Mouse (Mus musculus) ovary, postnatal 14 days (tissue): Measurements from ENCODE around the gene Gpatch2l.

Experiments used
- DNase-seq: peaks from one replicate; pipeline ENCODE4 v3.0.0; 2022; ENCODE audit warnings: low spot score

Gpatch2l gene

GRCm38 (mm10) chr12:86241604-86242536 is at the start of gene Gpatch2l:
Gene Gpatch2l, plus strand, starts transcription at chr12:86241858.
- DNase-seq: peak; percentile 92

- DNase-seq: no peak
Observed at GRCm38 (mm10) chr12:86192036-86192449, 49.6 kb upstream of the Gpatch2l start.

- DNase-seq: no peak
Observed at GRCm38 (mm10) chr12:86196944-86197343, 44.7 kb upstream of the Gpatch2l start.

DNA sequence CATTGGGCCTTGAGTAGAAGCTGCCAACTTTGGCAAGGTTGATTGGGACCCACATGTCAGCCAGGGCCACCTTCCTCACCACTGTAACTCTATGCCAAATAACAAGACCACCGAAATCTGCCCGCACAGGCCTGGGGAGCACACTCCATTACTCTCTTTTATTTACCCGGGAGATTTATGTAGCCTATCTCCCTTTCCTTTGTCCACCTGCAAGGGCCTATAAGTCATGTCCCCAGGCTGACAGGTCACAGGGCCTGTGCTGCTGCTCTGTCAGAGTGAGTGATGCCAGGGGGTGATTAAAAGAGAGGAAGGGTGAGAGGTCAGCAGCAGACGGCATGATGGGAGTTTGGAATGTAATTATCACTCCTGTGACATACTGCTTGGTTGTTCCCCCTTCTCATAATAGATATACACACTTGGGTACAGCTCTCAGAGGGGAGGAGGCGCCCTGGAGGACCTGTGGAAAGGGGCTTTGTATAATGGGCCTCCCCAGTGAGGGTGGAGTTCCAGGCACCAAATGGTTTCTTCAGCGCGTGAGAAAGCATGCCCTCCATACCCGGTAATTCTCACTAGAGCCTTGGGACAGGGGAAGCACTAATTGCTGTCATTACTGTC is 38.1 kb upstream of the Gpatch2l start:
- no peak for DNase-seq

- DNase-seq: no peak
Observed at GRCm38 (mm10) chr12:86211099-86211520, 30.5 kb upstream of the Gpatch2l start.

- DNase-seq: peak; percentile 66
Observed at GRCm38 (mm10) chr12:86212693-86213470, 28.8 kb upstream of the Gpatch2l start.

GRCm38 (mm10) chr12:86214201-86214600 is 27.5 kb upstream of the Gpatch2l start:
- DNase-seq: no peak

DNA sequence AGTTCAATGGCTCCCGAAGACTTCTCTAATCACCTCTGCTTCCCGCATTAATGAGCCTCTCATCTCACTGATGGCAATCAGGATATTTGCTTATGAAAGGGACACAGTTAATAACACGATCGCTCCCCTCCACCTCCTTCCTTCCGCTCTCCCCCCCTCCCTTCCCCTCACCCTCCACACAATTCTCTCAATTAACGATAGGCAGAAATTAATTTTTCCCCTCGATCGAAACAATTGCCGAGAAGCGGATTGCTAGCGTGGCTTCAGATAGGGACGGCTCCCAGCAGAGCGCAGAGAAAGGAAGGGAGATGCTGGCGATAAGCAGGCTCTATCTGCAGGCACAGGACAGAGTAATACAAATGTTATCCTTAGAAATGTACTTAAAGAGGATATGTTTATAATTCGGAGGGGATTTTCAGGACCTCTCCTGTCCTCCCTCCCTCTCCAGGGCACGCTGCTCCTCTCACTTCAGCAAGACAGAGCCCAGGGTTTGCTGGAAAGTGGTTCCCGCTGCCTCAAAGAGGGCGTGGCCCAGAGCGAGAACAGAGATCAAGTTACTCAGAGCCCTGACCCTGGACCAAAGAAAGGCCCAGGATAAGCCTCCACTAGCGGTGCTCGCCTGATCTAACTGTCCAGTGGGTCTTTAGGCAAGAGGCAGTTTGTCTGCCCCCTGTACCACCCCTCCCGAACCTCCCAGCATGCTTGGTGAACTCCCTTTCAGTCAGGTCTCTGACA is 24.8 kb upstream of the Gpatch2l start:
- peak; percentile 2 for DNase-seq

GRCm38 (mm10) chr12:86220200-86221021 is 21.2 kb upstream of the Gpatch2l start:
- DNase-seq: no peak

GRCm38 (mm10) chr12:86221074-86221703 is 20.5 kb upstream of the Gpatch2l start:
- DNase-seq: no peak

- DNase-seq: no peak
Observed at GRCm38 (mm10) chr12:86234295-86234694, 7.4 kb upstream of the Gpatch2l start.

DNA sequence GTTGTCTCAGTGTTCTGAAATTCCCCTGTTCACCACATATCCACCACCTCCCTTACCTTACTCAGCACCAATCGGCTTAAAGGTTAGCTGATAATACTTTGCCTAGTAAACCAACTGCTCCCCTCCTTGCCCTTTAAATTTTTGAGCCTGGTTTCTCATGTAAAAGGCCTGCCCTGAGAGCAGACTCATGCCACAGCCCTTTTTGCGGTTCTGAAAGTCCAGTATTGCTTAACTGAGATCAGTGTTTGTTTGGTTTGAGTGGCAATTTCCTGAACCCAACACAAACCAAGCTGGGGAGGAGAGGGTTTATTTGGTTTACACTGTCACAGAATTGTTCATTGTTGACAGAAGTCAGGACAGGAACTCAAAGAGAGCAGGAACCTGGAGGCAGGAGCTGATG is 2.9 kb upstream of the Gpatch2l start:
- DNase-seq: no peak

- no peak for DNase-seq
Observed at GRCm38 (mm10) chr12:86242563-86242962, 905 bp downstream of the Gpatch2l start.

DNA sequence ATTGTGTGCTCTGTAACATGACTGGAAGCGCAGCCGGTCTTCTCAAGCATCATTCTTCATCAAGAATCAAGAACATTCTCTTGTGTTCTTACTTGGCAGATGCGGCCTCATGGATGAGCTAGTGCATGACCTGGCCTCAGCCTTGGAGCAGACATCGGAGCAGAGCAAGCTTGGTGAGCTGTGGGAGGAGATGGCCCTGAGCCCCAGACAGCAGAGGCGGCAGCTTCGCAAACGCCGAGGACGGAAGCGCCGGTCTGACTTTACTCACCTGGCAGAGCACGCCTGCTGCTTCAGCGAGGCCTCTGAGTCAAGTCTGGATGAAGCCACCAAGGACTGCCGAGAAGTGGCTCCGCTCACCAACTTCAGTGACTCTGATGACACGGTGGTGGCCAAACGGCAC is 2.3 kb downstream of the Gpatch2l start:
- DNase-seq: no peak

- no peak for DNase-seq
Observed at GRCm38 (mm10) chr12:86250183-86250582, 8.5 kb downstream of the Gpatch2l start.

GRCm38 (mm10) chr12:86254910-86255309 is 13.3 kb downstream of the Gpatch2l start:
- no peak for DNase-seq

- DNase-seq: no peak
Observed at GRCm38 (mm10) chr12:86271626-86272025, 30.0 kb downstream of the Gpatch2l start.

- DNase-seq: no peak
Observed at GRCm38 (mm10) chr12:86274246-86274645, 32.6 kb downstream of the Gpatch2l start.

- no peak for DNase-seq
Observed at GRCm38 (mm10) chr12:86275731-86276130, 34.1 kb downstream of the Gpatch2l start.

- DNase-seq: no peak
Observed at GRCm38 (mm10) chr12:86276463-86276862, 34.8 kb downstream of the Gpatch2l start.
